Mouse (Mus musculus) G1E (cell line): ENCODE results near the gene Cd44.

ENCODE experiments used
- CTCF ChIP-seq: IDR thresholded peaks from 2 replicates; pipeline ENCODE4 v1.5.1; 2012; ENCODE audit warnings: low read depth, low read length, inconsistent platforms, mixed read lengths
- GATA1 ChIP-seq: IDR thresholded peaks from 2 replicates; pipeline ENCODE4 v1.6.1; 2012; ENCODE audit warnings: borderline replicate concordance, low read length, inconsistent platforms, mixed read lengths

DNA sequence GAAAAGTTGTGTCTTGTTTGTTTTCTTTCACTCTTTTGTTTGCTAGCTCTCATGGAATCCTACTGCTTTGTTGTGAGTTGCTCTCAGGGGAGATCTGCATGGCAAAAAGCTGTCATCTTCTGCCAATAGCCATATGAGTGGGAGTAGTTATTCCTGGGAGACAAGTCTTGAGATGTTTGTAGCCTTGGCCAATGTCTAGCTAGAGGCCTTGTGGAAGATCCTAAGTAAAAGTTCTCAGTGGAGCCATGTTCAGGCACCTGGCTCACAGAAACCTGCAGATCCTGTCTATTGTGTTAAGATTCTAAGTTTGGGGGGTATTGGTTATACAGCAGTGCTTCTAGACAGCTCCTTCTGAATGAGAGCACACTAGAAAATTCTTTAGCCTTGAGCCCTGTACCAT lies 26.7 kb upstream of the Cd44 start:
- TF ChIP-seq CTCF, result no peak
- TF ChIP-seq GATA1, result no peak
